Mouse (Mus musculus) MEL (cell line): Measurements from ENCODE around the gene Bsn. TPM values are rescaled to one million over a fixed set of nuclear protein-coding genes. Genes with fewer than 3 reads are reported as not detected.

ENCODE experiments used
- DNase-seq: peaks from one replicate; pipeline ENCODE4 v3.0.0; 2011; ENCODE audit warnings: low read depth, low spot score
- H3K27ac ChIP-seq: 2 replicates; pipeline ENCODE4 v1.5.1; 2012; ENCODE audit warnings: low read depth, mild to moderate bottlenecking, control low read depth, low read length, moderate library complexity; ENCODE audit not compliant: control insufficient read depth
- H3K27me3 ChIP-seq, 2 experiments: fragments of 150-350 bp in 1 of 2; sonication (generic) in 1 of 2; 2 replicates each; pipeline ENCODE4 v1.6.1; 2012; ENCODE audit warnings: low read length in 2 of 2, mild to moderate bottlenecking in 2 of 2, improper control_type of control experiment in 1 of 2, moderate library complexity in 1 of 2; ENCODE audit not compliant: insufficient read depth in 2 of 2, control insufficient read depth in 1 of 2
- H3K36me3 ChIP-seq, 2 experiments: 2 replicates each; pipeline ENCODE4 v1.6.1; 2012 to 2014; ENCODE audit warnings: low read length in 2 of 2, improper control_type of control experiment in 1 of 2, inconsistent platforms in 1 of 2, mild to moderate bottlenecking in 1 of 2; ENCODE audit not compliant: insufficient read depth in 2 of 2, control insufficient read depth in 1 of 2
- H3K4me1 ChIP-seq, 2 experiments: fragments of 150-350 bp in 1 of 2; sonication (generic) in 1 of 2; 2 replicates each; pipeline ENCODE4 v1.6.1; 2012; ENCODE audit warnings: low read length in 2 of 2, improper control_type of control experiment in 1 of 2, mild to moderate bottlenecking in 1 of 2; ENCODE audit not compliant: insufficient read depth in 2 of 2, control insufficient read depth in 1 of 2
- H3K4me3 ChIP-seq, 2 experiments: fragments of 150-350 bp in 1 of 2; sonication (generic) in 1 of 2; 2 replicates each; pipeline ENCODE4 v1.5.1; 2012; ENCODE audit warnings: low read depth in 2 of 2, low read length in 2 of 2, mild to moderate bottlenecking in 2 of 2, moderate library complexity in 2 of 2, control low read depth in 1 of 2, improper control_type of control experiment in 1 of 2; ENCODE audit not compliant: control insufficient read depth in 1 of 2, insufficient read depth in 1 of 2
- H3K79me2 ChIP-seq: 2 replicates; pipeline ENCODE4 v1.6.1; 2012; ENCODE audit warnings: mild to moderate bottlenecking, low read length, moderate library complexity; ENCODE audit not compliant: control insufficient read depth, poor library complexity, insufficient read depth
- H3K9ac ChIP-seq: 2 replicates; pipeline ENCODE4 v1.6.1; 2012; ENCODE audit warnings: low read depth, mild to moderate bottlenecking, control low read depth, low read length, moderate library complexity; ENCODE audit not compliant: control insufficient read depth, poor library complexity, severe bottlenecking
- H3K9me3 ChIP-seq: fragments of 150-350 bp; sonication (generic); replicated peaks from 2 replicates; pipeline ENCODE4 v1.6.1; 2012; ENCODE audit warnings: mild to moderate bottlenecking, low read length, improper control_type of control experiment, moderate library complexity; ENCODE audit not compliant: insufficient read depth
- CHD2 ChIP-seq: IDR thresholded peaks from 2 replicates; pipeline ENCODE4 v1.6.1; 2011; ENCODE audit warnings: low read length, improper control_type of control experiment
- CTCF ChIP-seq, 3 experiments: IDR thresholded peaks in 2 of 3; conservative IDR thresholded peaks in 1 of 3; 2 replicates each; pipeline ENCODE4 v1.5.1; 2011 to 2012; ENCODE audit warnings: low read length in 3 of 3, low read depth in 2 of 3, mild to moderate bottlenecking in 2 of 3, improper control_type of control experiment in 1 of 3, inconsistent platforms in 1 of 3, mixed read lengths in 1 of 3, moderate library complexity in 1 of 3; ENCODE audit not compliant: control insufficient read depth in 1 of 3, insufficient read depth in 1 of 3, poor library complexity in 1 of 3, severe bottlenecking in 1 of 3
- ETS1 ChIP-seq: IDR thresholded peaks from 2 replicates; pipeline ENCODE4 v1.6.1; 2012; ENCODE audit warnings: low read depth, mild to moderate bottlenecking, inconsistent platforms, low read length, improper control_type of control experiment, moderate library complexity
- GABPA ChIP-seq: IDR thresholded peaks from 2 replicates; pipeline ENCODE4 v1.6.1; 2012; ENCODE audit warnings: low read depth, mild to moderate bottlenecking, inconsistent platforms, low read length, improper control_type of control experiment, moderate library complexity
- GATA1 ChIP-seq: IDR thresholded peaks from 2 replicates; pipeline ENCODE4 v1.6.1; 2011; ENCODE audit warnings: low read depth, low read length, improper control_type of control experiment
- JUND ChIP-seq: IDR thresholded peaks from 2 replicates; pipeline ENCODE4 v1.6.1; 2011; ENCODE audit warnings: low read depth, mild to moderate bottlenecking, improper control_type of control experiment, low read length
- KAT2A ChIP-seq: conservative IDR thresholded peaks from 2 replicates; pipeline ENCODE4 v1.6.1; 2012; ENCODE audit warnings: low read depth, low read length, improper control_type of control experiment, inconsistent platforms
- MXI1 ChIP-seq: IDR thresholded peaks from 2 replicates; pipeline ENCODE4 v1.6.1; 2011; ENCODE audit warnings: mild to moderate bottlenecking, low read depth, low read length, improper control_type of control experiment
- MYB ChIP-seq: IDR thresholded peaks from 2 replicates; pipeline ENCODE4 v1.6.1; 2011; ENCODE audit warnings: mild to moderate bottlenecking, low read depth, low read length, improper control_type of control experiment
- MYC ChIP-seq: IDR thresholded peaks from 2 replicates; pipeline ENCODE4 v1.6.1; 2011; ENCODE audit warnings: low read depth, mild to moderate bottlenecking, low read length, improper control_type of control experiment, moderate library complexity
- NELFE ChIP-seq: IDR thresholded peaks from 2 replicates; pipeline ENCODE4 v1.6.1; 2011; ENCODE audit warnings: low read depth, low read length, improper control_type of control experiment
- POLR2A ChIP-seq, 2 experiments: IDR thresholded peaks; 2 replicates each; pipeline ENCODE4 v1.6.1; 2011 to 2012; ENCODE audit warnings: low read length in 2 of 2, mild to moderate bottlenecking in 2 of 2, control low read depth in 1 of 2, improper control_type of control experiment in 1 of 2, low read depth in 1 of 2, moderate library complexity in 1 of 2; ENCODE audit not compliant: control insufficient read depth in 1 of 2, insufficient read depth in 1 of 2, poor library complexity in 1 of 2
- RAD21 ChIP-seq: IDR thresholded peaks from 2 replicates; pipeline ENCODE4 v1.6.1; 2011; ENCODE audit warnings: mild to moderate bottlenecking, low read depth, low read length, improper control_type of control experiment
- RCOR1 ChIP-seq: IDR thresholded peaks from 2 replicates; pipeline ENCODE4 v1.6.1; 2012; ENCODE audit warnings: low read depth, mild to moderate bottlenecking, inconsistent platforms, low read length, improper control_type of control experiment
- SMC3 ChIP-seq: IDR thresholded peaks from 2 replicates; pipeline ENCODE4 v1.6.1; 2011; ENCODE audit warnings: low read depth, low read length, improper control_type of control experiment
- TAL1 ChIP-seq: IDR thresholded peaks from 2 replicates; pipeline ENCODE4 v1.6.1; 2012; ENCODE audit warnings: mild to moderate bottlenecking, inconsistent platforms, low read length, moderate library complexity, mixed read lengths
- TCF12 ChIP-seq: IDR thresholded peaks from 2 replicates; pipeline ENCODE4 v1.6.1; 2014; ENCODE audit warnings: low read depth, mild to moderate bottlenecking, inconsistent platforms, low read length, improper control_type of control experiment, moderate library complexity
- USF1 ChIP-seq: IDR thresholded peaks from 2 replicates; pipeline ENCODE4 v1.6.1; 2014; ENCODE audit warnings: low read depth, mild to moderate bottlenecking, inconsistent platforms, low read length, improper control_type of control experiment, moderate library complexity
- USF2 ChIP-seq, 2 experiments: IDR thresholded peaks; 2 replicates each; pipeline ENCODE4 v1.6.1; 2011 to 2012; ENCODE audit warnings: improper control_type of control experiment in 2 of 2, low read length in 2 of 2, borderline replicate concordance in 1 of 2, inconsistent platforms in 1 of 2, low read depth in 1 of 2, mild to moderate bottlenecking in 1 of 2; ENCODE audit not compliant: insufficient read depth in 1 of 2
- ZNF384 ChIP-seq: IDR thresholded peaks from 2 replicates; pipeline ENCODE4 v1.6.1; 2012; ENCODE audit warnings: low read depth, mild to moderate bottlenecking, inconsistent platforms, low read length, improper control_type of control experiment
- polyA plus RNA-seq, 2 experiments: library from polyadenylated mRNA; stranded (reverse) in 1 of 2; unstranded in 1 of 2; fragments of >175 nt in 1 of 2; fragments of >200 nt in 1 of 2; gene quantifications; 2 replicates each; pipeline versions ENCODE4 v1.2.1 to v1.2.4; 2012; ENCODE audit warnings: low replicate concordance in 2 of 2, low read depth in 1 of 2; ENCODE audit not compliant: insufficient read length in 2 of 2, insufficient read depth in 1 of 2, missing spikeins in 1 of 2
- total RNA-seq: library from RNA; depleted of rRNA; stranded (reverse); fragments of 300-350 nt; gene quantifications from 2 replicates; pipeline ENCODE4 v1.2.3, GENCODE M21; 2012

Bsn gene
- total and polyA plus RNA-seq, 3 experiments = 3.5 to 5.6 TPM; not detected in 1

- DNase-seq = no peak
- H3K79me2 ChIP-seq = no peaks in the 10 kb centered on the region
- peaks cover 3 to 4% of the 10 kb centered on the region in 2 experiments; a peak in 3 of 4 replicates for H3K4me1 ChIP-seq
- no peaks in the 10 kb centered on the region for H3K9me3 ChIP-seq
- no peaks in the 10 kb centered on the region for H3K27me3 ChIP-seq
- H3K4me3 ChIP-seq = no peak overlapping the region
- no peaks in the 10 kb centered on the region; a peak in 2 of 4 replicates for H3K36me3 ChIP-seq
- no peak overlapping the region for H3K9ac ChIP-seq
- no peak overlapping the region for H3K27ac ChIP-seq
- TF ChIP-seq MYB (no peak), GATA1 (no peak), KAT2A (no peak), RCOR1 (no peak), CTCF (IDR thresholded peaks at IDR 0.05 in 2 of 3, conservative IDR thresholded peaks at IDR 0.05 in 1 of 3; ENCODE audit: control insufficient read depth in 1 of 3, insufficient read depth in 1 of 3, low read depth in 2 of 3, low read length in 3 of 3, poor library complexity in 1 of 3, severe bottlenecking in 1 of 3) (no peak), RAD21 (no peak), JUND (no peak), MXI1 (no peak), SMC3 (no peak), NELFE (no peak), CHD2 (no peak), GABPA (no peak), TCF12 (no peak), TAL1 (no peak), ETS1 (no peak), ZNF384 (no peak), USF2 (IDR thresholded peaks at IDR 0.05; ENCODE audit: borderline replicate concordance in 1 of 2, insufficient read depth in 1 of 2, low read depth in 1 of 2, low read length in 2 of 2) (no peak)
Observed at GRCm38 (mm10) chr9:108205571-108205901, 15.4 kb upstream of the Bsn start.

- DNase-seq = no peak
- Histone ChIP-seq H3K4me3 (no peak overlapping the region), H3K9me3 (no peaks in the 10 kb centered on the region), H3K9ac (no peak overlapping the region), H3K36me3 (no peaks in the 10 kb centered on the region; a peak in 2 of 4 replicates), H3K27ac (no peak overlapping the region), H3K4me1 (peaks cover 3 to 8% of the 10 kb centered on the region in 2 experiments; a peak in 3 of 4 replicates), H3K27me3 (no peaks in the 10 kb centered on the region), H3K79me2 (no peaks in the 10 kb centered on the region)
- no peak for TF ChIP-seq ZNF384
- TF ChIP-seq MYC = no peak
- TF ChIP-seq TAL1 = no peak
- no peak for TF ChIP-seq USF1
- TF ChIP-seq POLR2A (IDR thresholded peaks at IDR 0.05; ENCODE audit: control insufficient read depth in 1 of 2, insufficient read depth in 1 of 2, low read depth in 1 of 2, low read length in 2 of 2, poor library complexity in 1 of 2) = no peak
- TF ChIP-seq, all 39 proteins: peak for 0
Observed at GRCm38 (mm10) chr9:108204884-108205570, 14.8 kb upstream of the Bsn start.
